Mouse (Mus musculus) gastrocnemius, adult 18-20 months (tissue): ENCODE measurements around the gene Cnpy4. TPM values are rescaled to one million over a fixed set of nuclear protein-coding genes. Genes with fewer than 3 reads are reported as not detected.
A peak's percentile ranks its signal among the peaks of the same experiment; 100 is the strongest.

Experiments used
- DNase-seq: peaks from one replicate; pipeline ENCODE4 v3.0.0; 2021; ENCODE audit warnings: low spot score
- long read RNA-seq, 2 experiments: library from polyadenylated mRNA; stranded (forward); transcript quantifications; one replicate each; pipeline ENCODE4 v2.0.0; 2021
- total RNA-seq, 2 experiments: library from RNA; stranded (reverse); gene quantifications; 2 replicates each; pipeline ENCODE4 v1.2.3; 2021

The Cnpy4 gene
- 1 to 10 TPM; 2.7 to 3.5 TPM for total RNA-seq
- long read RNA-seq, experiment 1, partial matches to known transcripts = 0 of 1 reads
- long read RNA-seq, experiment 1, other reads (novel, unspliced or antisense) = 0 of 1 reads
- long read RNA-seq, experiment 2, partial matches to known transcripts = 1 of 4 reads
- long read RNA-seq, experiment 2, other reads (novel, unspliced or antisense) = 0 of 4 reads

GRCm38 (mm10) chr5:138186950-138187638 lies at the start of gene Cnpy4, which contains the start of gene Taf6:
TSS of gene Cnpy4 (plus strand) at chr5:138187485.
TSS of gene Taf6 (minus strand) at chr5:138187451.
- DNase-seq = peak; percentile 90

- no peak for DNase-seq
Measured at GRCm38 (mm10) chr5:138137935-138138549, 49.2 kb upstream of the Cnpy4 start.

DNA sequence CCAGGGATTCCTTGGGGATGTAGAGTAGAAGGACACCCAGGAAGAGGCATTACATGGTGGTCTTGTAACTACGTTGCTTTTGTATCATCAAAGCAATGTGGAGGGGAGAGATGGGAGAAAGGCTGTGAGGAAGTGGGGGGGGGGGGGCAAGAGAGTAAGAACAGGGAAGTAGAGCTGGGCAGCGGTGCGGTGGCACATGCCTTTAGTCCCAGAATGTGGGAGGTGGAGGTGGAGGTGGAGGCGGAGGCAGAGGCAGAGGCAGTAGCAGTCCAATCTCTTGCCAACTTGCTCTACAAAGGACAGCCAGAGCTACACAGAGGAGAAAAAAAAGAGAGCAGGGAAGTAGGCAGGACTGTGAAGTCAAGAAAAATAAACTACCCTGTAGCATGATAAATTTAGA lies 48.7 kb upstream of the Cnpy4 start:
- no peak for DNase-seq

DNA sequence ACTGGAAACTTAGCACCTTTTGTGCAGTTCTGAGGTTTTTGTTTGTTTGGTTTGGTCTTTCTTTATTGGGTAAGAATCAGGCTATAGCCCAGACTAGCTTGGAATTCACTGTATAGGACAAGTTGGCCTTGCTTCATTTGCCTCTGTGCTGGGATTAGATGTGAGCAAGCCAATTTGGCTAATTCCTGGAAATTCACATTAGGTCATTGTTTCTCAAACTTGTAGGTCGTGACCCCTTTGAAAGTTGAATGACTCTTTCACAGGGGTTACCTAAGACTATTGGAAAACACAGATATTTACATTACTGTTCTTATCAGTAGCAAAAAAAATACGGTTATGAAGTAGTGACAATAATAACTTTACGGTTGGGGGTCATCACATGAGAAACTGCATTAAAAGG lies 32.9 kb upstream of the Cnpy4 start:
- no peak for DNase-seq

- DNase-seq = peak; percentile 91
Measured at GRCm38 (mm10) chr5:138155443-138155976, 31.8 kb upstream of the Cnpy4 start, which contains the start of gene Zfp113. TSS of gene Zfp113 (minus strand) at chr5:138155744.

- DNase-seq = no peak
Measured at GRCm38 (mm10) chr5:138160224-138160762, 27.0 kb upstream of the Cnpy4 start.

DNA sequence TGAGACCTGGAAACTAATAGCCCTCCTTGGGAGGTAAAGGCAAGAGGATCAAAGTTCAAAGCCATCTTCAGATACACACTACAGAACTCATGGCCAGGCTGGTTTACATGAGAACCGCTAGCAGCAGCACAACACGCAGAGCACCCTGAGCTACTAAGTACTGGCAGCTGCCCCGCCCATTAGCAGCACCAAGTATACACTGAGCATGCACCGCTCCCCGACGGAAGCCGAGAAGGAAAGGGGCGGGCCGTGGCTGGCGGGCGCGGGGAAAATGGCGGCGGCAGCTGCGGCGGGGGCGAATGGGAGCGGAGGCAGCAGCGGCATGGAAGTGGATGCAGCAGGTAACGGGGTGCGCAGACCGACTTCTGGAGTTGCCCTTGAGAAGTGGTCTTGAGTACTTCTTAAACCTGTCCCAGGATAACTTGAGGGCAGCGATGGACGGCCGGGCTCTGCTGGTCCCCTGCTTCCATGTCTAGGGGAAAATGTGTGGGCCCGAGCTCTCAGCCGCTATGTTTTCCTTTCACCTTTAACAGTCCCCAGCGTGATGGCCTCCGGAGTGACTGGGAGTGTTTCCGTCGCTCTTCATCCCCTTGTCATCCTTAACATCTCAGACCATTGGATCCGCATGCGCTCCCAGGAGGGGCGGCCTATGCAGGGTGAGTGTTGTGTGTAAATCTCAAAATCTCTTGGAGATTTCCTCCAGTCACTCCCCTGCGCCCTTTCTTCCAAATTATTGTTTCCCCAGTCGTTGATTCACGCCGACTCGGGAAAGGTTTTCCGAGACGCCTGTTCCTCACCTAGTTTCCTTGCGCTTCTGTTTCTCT lies 26.2 kb upstream of the Cnpy4 start, which contains the start of gene Cops6:
TSS of gene Cops6 (plus strand) at position 230 of the 824 bp plus-strand sequence.
- peak; percentile 94 for DNase-seq

DNA sequence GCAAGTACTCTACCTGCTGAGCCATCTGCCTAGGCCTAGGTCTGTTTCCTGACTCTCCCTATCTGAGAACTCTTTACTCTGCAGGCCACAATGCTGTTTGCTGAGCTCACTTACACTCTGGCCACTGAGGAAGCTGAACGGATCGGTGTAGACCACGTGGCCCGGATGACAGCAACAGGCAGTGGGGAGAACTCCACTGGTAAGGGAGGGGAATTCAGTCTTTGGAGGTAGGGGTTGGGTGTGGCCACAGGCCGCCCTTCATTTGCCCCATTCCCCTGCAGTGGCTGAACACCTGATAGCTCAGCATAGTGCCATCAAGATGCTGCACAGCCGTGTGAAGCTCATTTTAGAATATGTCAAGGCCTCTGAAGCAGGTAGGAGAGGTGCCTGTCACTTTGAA lies 24.2 kb upstream of the Cnpy4 start:
- DNase-seq = no peak

- DNase-seq = no peak
Measured at GRCm38 (mm10) chr5:138163610-138164009, 23.7 kb upstream of the Cnpy4 start.

GRCm38 (mm10) chr5:138165594-138165993 lies 21.7 kb upstream of the Cnpy4 start:
- DNase-seq = no peak

DNA sequence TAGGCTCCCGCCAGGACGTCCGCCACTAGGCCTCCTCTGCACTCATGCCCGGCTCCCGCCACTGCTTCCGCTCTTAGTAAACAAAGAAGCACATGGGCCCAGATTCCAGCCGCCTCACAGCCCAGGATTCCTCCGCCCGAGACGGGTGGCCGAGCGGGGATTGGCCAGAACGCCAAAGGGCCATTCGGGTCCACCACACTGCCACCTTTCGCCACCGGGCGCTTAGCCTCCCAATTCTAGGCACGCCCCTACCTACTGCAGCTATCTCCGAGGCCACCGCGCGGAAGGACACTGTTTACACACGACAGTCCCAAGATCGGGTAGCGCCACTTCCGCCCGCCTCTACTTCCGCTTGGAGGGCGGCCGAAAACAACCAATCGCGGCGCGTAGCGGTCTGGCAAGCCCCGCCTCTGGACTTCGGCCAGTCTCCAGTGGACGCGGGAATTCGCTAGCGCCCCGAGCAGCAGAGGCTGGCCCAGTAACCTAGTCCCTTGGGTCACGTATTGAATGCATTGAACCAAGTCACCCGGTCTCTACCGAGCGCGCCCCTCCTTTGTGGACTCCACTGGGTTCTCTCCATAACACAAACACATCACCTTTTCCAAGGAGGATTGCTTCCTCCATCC lies 16.2 kb upstream of the Cnpy4 start:
- DNase-seq = peak; percentile 97

GRCm38 (mm10) chr5:138171695-138172491 lies 15.4 kb upstream of the Cnpy4 start, which contains the start of the genes Ap4m1 and Mcm7:
TSS of gene Ap4m1 (plus strand) at chr5:138172002.
TSS of gene Mcm7 (minus strand) at chr5:138172422.
- DNase-seq = peak; percentile 99

DNA sequence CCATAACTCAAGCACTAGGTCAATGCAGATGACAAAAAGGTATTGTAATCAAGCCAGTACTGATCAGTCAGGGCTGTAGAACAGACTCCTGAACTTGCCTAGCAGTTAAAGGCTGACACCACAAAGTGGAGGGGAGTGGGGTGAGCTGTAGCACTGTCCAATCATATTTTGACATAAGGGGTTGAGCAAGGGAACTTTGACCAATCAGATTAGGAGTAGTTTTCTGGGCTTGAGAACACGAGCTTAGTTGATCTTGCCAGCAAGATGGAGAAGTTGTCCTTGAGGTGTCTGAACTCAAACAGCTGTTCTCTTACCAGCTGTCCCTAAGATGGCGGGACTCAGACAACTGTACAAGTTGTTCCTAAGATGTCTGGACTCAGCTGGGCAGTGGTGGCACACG lies 14.1 kb upstream of the Cnpy4 start:
- DNase-seq = no peak

GRCm38 (mm10) chr5:138187661-138188306 lies 499 bp downstream of the Cnpy4 start:
- DNase-seq = peak; percentile 80

DNA sequence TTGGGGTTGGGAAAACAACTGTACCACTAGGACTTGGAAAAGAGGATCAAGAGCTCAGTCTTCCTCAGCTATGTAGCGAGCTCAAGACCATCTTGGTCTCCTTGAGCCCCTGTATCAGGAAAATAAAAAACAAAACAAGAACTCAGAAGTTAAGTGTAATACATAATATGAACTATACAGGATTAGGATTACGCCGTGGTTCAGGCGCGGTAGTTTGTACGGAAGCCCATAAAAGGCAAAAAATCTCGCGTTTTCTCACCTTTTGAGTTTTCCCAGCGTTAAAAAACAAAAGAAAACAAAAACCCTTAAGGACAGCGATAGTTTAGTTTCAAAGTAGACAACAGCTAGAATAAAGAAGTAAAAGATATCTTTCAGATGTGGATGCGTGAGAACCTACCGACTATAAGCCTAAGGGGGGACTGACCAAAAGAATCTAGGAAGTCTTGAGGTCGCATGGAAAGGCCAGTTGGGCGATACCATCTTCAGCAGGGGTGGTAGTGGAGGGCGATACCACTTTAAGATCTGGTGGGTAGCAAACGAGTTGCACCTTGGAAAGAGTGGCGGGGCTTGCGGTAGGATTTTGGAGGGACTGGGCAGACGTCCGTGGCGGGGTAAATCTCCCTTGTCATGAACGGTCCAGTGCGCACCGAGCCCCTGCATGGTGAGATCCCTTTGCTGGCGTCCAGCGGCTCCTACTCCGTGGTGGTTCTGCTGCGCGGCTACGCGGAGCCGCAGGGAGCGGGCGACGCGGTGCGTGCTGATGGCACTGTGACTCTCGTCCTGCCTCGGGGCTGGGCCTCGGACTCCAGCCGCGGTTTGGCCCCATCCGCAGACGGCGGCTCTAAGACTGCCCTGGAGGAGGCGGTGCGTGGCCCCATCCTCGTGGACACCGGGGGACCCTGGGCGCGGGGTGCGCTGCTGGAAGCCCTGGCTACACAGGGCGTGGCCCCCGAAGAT lies 6.8 kb downstream of the Cnpy4 start, which contains the start of gene Mblac1:
TSS of gene Mblac1 (plus strand) at position 544 of the 957 bp plus-strand sequence.
- peak; percentile 89 for DNase-seq

- peak; percentile 17 for DNase-seq
Measured at GRCm38 (mm10) chr5:138194755-138195345, 7.6 kb downstream of the Cnpy4 start.

- no peak for DNase-seq
Measured at GRCm38 (mm10) chr5:138195463-138195862, 8.2 kb downstream of the Cnpy4 start.
